Mouse (Mus musculus) cortical plate, adult 2 months (tissue): ENCODE data around the gene Wdr95.

Experiments used
- CTCF ChIP-seq: fragments of 200-500 bp; IDR thresholded peaks from 2 replicates; pipeline ENCODE4 v1.5.1; 2011; ENCODE audit warnings: mild to moderate bottlenecking, control low read depth, low read length; ENCODE audit not compliant: insufficient read depth; ENCODE audit errors: extremely low read depth
- POLR2A ChIP-seq: fragments of 200-500 bp; IDR thresholded peaks from 2 replicates; pipeline ENCODE4 v1.6.1; 2011; ENCODE audit warnings: mild to moderate bottlenecking, low read length, control low read depth; ENCODE audit not compliant: insufficient read depth; ENCODE audit errors: extremely low read depth

DNA sequence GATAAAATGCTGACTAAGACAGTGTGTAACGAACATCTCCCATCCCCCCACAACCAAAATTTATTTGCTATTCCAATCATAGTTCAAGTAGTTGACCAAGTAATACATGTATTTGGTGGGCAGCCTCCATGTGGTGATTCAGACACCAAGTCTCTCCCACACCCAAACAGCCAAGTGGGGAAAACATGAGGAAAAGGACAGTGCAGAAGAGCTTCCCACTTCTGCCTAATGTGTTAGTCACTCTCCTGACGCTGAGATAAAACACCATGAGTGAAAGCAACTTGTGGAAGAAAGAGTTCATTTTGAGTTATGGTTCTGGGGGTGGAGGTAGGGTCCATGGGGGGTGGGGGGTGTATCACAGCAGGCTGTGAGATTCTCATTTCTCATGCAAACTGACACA, 5.4 kb downstream of the Wdr95 start:
- no peak for TF ChIP-seq CTCF
- no peak for TF ChIP-seq POLR2A
